Mouse (Mus musculus) lung, postnatal 0 days (tissue): ENCODE data around the gene Gm20441. TPM values are rescaled to one million over a fixed set of nuclear protein-coding genes. Genes with fewer than 3 reads are reported as not detected.

ENCODE experiments used
- ATAC-seq: fragments of 200-750 bp; cut with Nextera tagmentation; 2 replicates; pipeline ENCODE4 v1.8.0; 2017; ENCODE audit warnings: moderate library complexity
- DNase-seq: peaks from one replicate; pipeline ENCODE4 v3.0.0-alpha.2; 2016; ENCODE audit warnings: low spot score
- H3K27ac ChIP-seq: fragments of 300-500 bp; sonication (generic); 2 replicates; pipeline ENCODE4 v1.5.1; 2014; ENCODE audit warnings: antibody characterized with exemption, mild to moderate bottlenecking, low read length, mixed read lengths
- H3K27me3 ChIP-seq: fragments of 300-500 bp; sonication (generic); replicated peaks from 2 replicates; pipeline ENCODE4 v1.6.1; 2014; ENCODE audit warnings: low read length, mixed read lengths; ENCODE audit not compliant: insufficient read depth
- H3K36me3 ChIP-seq: fragments of 300-500 bp; sonication (generic); 2 replicates; pipeline ENCODE4 v1.6.1; 2014; ENCODE audit warnings: low read length, mixed read lengths; ENCODE audit not compliant: insufficient read depth
- H3K4me1 ChIP-seq: fragments of 300-500 bp; sonication (generic); 2 replicates; pipeline ENCODE4 v1.6.1; 2014; ENCODE audit warnings: antibody characterized with exemption, low read depth, low read length, mixed read lengths; ENCODE audit not compliant: insufficient read depth
- H3K4me2 ChIP-seq: fragments of 300-500 bp; sonication (generic); replicated peaks from 2 replicates; pipeline ENCODE4 v1.6.1; 2014; ENCODE audit warnings: low read depth, mild to moderate bottlenecking, low read length, moderate library complexity, mixed read lengths
- H3K4me3 ChIP-seq: fragments of 300-500 bp; sonication (generic); 2 replicates; pipeline ENCODE4 v1.5.1; 2014; ENCODE audit warnings: low read depth, low read length
- H3K9ac ChIP-seq: fragments of 300-500 bp; sonication (generic); replicated peaks from 2 replicates; pipeline ENCODE4 v1.6.1; 2014; ENCODE audit warnings: low read depth, mild to moderate bottlenecking
- H3K9me3 ChIP-seq: fragments of 300-500 bp; sonication (generic); 2 replicates; pipeline ENCODE4 v1.6.1; 2016; ENCODE audit warnings: low read length, mixed read lengths
- CTCF ChIP-seq: IDR thresholded peaks from 2 replicates; pipeline ENCODE4 v1.5.1; 2016; ENCODE audit warnings: antibody characterized with exemption, mild to moderate bottlenecking
- EP300 ChIP-seq: IDR thresholded peaks from 2 replicates; pipeline ENCODE4 v1.6.1; 2016; ENCODE audit warnings: antibody characterized with exemption, mild to moderate bottlenecking, control low read depth
- WGBS: fragments of 180-500 bp; shearing (Covaris S2); extraction: QIAGEN DNeasy Blood & Tissue Kit; methylation state at CpG from one replicate; pipeline ENCODE4 v1.1.7; 2014; 5-methylcytosine and 5-hydroxymethylcytosine counted together
- polyA plus RNA-seq: library from polyadenylated mRNA; unstranded; fragments of >200 nt; fragmentation: Nextera tagmentation; extraction: Ambion mirVana; gene quantifications from 2 replicates; pipeline ENCODE4 v1.2.1, GENCODE M21; 2015

Gm20441 gene
- polyA plus RNA-seq, 1 experiment from 2014 or later = not detected

DNA sequence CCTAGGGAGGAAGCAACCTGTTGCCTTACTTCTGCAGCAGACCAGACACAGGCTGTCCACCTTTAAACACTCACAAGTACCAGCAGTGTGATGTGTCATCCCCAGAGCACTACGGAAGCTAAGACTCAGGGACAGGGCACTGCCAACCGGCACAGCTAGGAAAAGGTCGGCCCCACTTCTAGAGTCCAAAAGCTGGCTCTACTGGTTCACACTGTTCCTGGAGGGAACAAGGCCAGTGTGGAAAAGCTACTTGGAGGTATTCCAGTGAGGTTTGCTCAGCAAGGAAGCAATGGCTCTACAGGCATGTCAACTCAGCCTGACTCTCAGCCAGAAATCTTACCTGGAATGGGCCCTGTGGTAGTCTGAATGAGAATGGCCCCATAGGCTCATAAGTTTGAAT is 39.9 kb downstream of the Gm20441 start:
- WGBS = 90% methylated on average over 3 of the region's 3 CpGs
- Histone ChIP-seq H3K27ac (no peak overlapping the region), H3K9me3 (no peaks in the 10 kb centered on the region), H3K36me3 (peaks cover 30% of the 10 kb centered on the region; the same call in 1 of the 2 replicates), H3K4me2 (no peak overlapping the region), H3K9ac (no peak overlapping the region), H3K27me3 (no peaks in the 10 kb centered on the region), H3K4me1 (no peaks in the 10 kb centered on the region), H3K4me3 (no peak overlapping the region)
- ATAC-seq (no peak), DNase-seq (no peak)
- TF ChIP-seq EP300 = no peak
- no peak for TF ChIP-seq CTCF

- Histone ChIP-seq H3K9me3 (no peaks in the 10 kb centered on the region), H3K36me3 (peaks cover 46% of the 10 kb centered on the region), H3K27ac (no peak overlapping the region), H3K4me1 (no peaks in the 10 kb centered on the region), H3K4me2 (no peak overlapping the region), H3K27me3 (no peaks in the 10 kb centered on the region), H3K4me3 (no peak overlapping the region), H3K9ac (no peak overlapping the region)
- ATAC-seq (no peak), DNase-seq (no peak)
- TF ChIP-seq CTCF (no peak), EP300 (no peak)
- whole genome bisulfite sequencing = 91% methylated on average over 7 of the region's 7 CpGs
Observed at GRCm38 (mm10) chr10:75725449-75725848, 55.3 kb downstream of the Gm20441 start.

Other genes starting within 250 kb of the Gm20441 start
- gene Lrrc75b, start 220.6 kb downstream of the Gm20441 start, polyA plus RNA-seq = 0.52 and 0.84 TPM in 2 replicates
- 0.21 and 0.42 TPM in 2 replicates for gene Ggt1, start 219.3 kb downstream of the Gm20441 start, polyA plus RNA-seq
- gene Ggt5, start 191.6 kb downstream of the Gm20441 start, polyA plus RNA-seq = 3.0 and 3.4 TPM in 2 replicates
- gene Susd2, start 136.9 kb downstream of the Gm20441 start, polyA plus RNA-seq = 9.3 and 9.4 TPM in 2 replicates
- 33.1 and 34.5 TPM in 2 replicates for gene Cabin1, start 16.6 kb downstream of the Gm20441 start, polyA plus RNA-seq
- gene Ddt, start 7.5 kb downstream of the Gm20441 start, polyA plus RNA-seq = 70.6 and 81.5 TPM in 2 replicates
- gene Gstt3, start 460 bp upstream of the Gm20441 start, polyA plus RNA-seq = 56.6 and 58.9 TPM in 2 replicates
- 36.4 and 38.3 TPM in 2 replicates for gene Gstt1, start 17.6 kb upstream of the Gm20441 start, polyA plus RNA-seq
- not detected in 2 replicates for gene Gstt4, start 41.6 kb upstream of the Gm20441 start, polyA plus RNA-seq
- 40.6 and 44.7 TPM in 2 replicates for gene Gstt2, start 56.5 kb upstream of the Gm20441 start, polyA plus RNA-seq
- gene Mif, start 79.3 kb upstream of the Gm20441 start, polyA plus RNA-seq = 280 and 356 TPM in 2 replicates
- 1.2 TPM in 2 replicates for gene Derl3, start 112.5 kb upstream of the Gm20441 start, polyA plus RNA-seq
- gene Smarcb1, start 140.7 kb upstream of the Gm20441 start, polyA plus RNA-seq = 109 TPM in 2 replicates
- 299 and 347 TPM in 2 replicates for gene Chchd10, start 152.2 kb upstream of the Gm20441 start, polyA plus RNA-seq
- gene Mmp11, start 155.5 kb upstream of the Gm20441 start, polyA plus RNA-seq = 118 and 127 TPM in 2 replicates
- gene Gm867, start 159.7 kb upstream of the Gm20441 start, polyA plus RNA-seq = 5.5 and 6.0 TPM in 2 replicates
- 8.8 and 10.1 TPM in 2 replicates for gene Vpreb3, start 162.1 kb upstream of the Gm20441 start, polyA plus RNA-seq
- gene Gm5134, start 173.6 kb upstream of the Gm20441 start, polyA plus RNA-seq = 0.12 TPM in 1 of 2 replicates, not detected in the other